Mouse (Mus musculus): ENCODE results near the gene Xirp1.

DNA sequence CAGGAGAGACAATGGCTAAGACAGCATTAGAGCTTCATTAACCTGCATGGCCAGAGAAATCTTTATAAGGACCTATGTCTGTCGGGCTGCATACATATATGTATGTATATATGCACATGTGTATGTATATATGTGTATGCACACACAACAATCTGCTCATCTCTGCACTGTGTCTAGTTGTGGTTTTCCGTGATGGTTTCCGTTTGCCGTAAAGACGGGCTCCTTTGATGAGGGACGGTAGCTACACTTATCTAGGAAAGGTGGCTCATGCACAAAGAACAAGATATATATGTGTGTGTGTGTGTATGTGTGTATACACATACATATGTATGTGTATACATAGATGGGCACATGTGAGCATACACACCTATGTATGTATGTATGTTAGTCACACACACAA is 6.5 kb upstream of the Xirp1 start:
- TF ChIP-seq CTCF (IDR thresholded peaks at IDR 0.05 in 2 of 3, conservative IDR thresholded peaks at IDR 0.05 in 1 of 3; ENCODE audit: control insufficient read depth in 1 of 3, insufficient read depth in 1 of 3, low read depth in 2 of 3, low read length in 3 of 3, poor library complexity in 1 of 3, severe bottlenecking in 1 of 3): no peak
- no peak for TF ChIP-seq ZC3H11A (IDR thresholded peaks at IDR 0.05; ENCODE audit: low read depth, low read length)
- TF ChIP-seq POLR2A (IDR thresholded peaks at IDR 0.05; ENCODE audit: control insufficient read depth in 1 of 2, insufficient read depth in 1 of 2, low read depth in 1 of 2, low read length in 2 of 2, poor library complexity in 1 of 2): no peak
- no peak for TF ChIP-seq ETS1 (IDR thresholded peaks at IDR 0.05; ENCODE audit: low read depth, low read length)
- no peak for TF ChIP-seq EP300 (IDR thresholded peaks at IDR 0.05; ENCODE audit: low read depth in 1 of 2, low read length in 2 of 2)
- no peak for TF ChIP-seq TCF12 (IDR thresholded peaks at IDR 0.05; ENCODE audit: low read depth, low read length)
- TF ChIP-seq CHD2 (IDR thresholded peaks at IDR 0.05; ENCODE audit: low read length): no peak
